In genomic region chr13:99468267-99468666, GRCm38 (mm10) we compare ENCODE assay signal across 21 mouse cellular contexts.
"Had no signal": no experiment of that assay in that cellular context is flagged by ENCODE, and none has a peak within 500 bp of the region (broad histone marks: within the 10 kb centered on the region; RNA-seq: fewer than 3 reads in every experiment).

No protein-coding gene starts in this region.

- H3K27ac ChIP-seq: gastrocnemius, adult 2 months; heart, embryonic 10.5 days; hindbrain, embryonic 13.5 days; hindbrain, embryonic 15.5 days; intestine, embryonic 15.5 days; left cerebral cortex, adult 2 months; limb, embryonic 10.5 days; limb, embryonic 12.5 days; liver, embryonic 13.5 days had no signal

- H3K4me3 ChIP-seq: gastrocnemius, adult 2 months; heart, embryonic 10.5 days; heart, embryonic 12.5 days; hindbrain, embryonic 13.5 days; hindbrain, embryonic 15.5 days; intestine, embryonic 15.5 days; left cerebral cortex, adult 2 months; limb, embryonic 10.5 days; limb, embryonic 12.5 days; liver, embryonic 13.5 days had no signal

- DNase-seq: gastrocnemius, adult 2 months; gastrocnemius, postnatal 10 days; gastrocnemius, postnatal 25 days; heart, adult 18-20 months; heart, postnatal 10 days; heart, postnatal 4 days; kidney, adult 18-20 months; kidney, adult 8-10 months; kidney, postnatal 10 days; kidney, postnatal 25 days; kidney, postnatal 4 days; liver; liver, embryonic 13.5 days had no signal
